Mouse (Mus musculus): ENCODE results near the gene Rita1. TPM values are rescaled to one million over a fixed set of nuclear protein-coding genes. Genes with fewer than 3 reads are reported as not detected.

Rita1 gene
- polyA plus RNA-seq, 1 experiment from 2014 or later, result 12.8 TPM

DNA sequence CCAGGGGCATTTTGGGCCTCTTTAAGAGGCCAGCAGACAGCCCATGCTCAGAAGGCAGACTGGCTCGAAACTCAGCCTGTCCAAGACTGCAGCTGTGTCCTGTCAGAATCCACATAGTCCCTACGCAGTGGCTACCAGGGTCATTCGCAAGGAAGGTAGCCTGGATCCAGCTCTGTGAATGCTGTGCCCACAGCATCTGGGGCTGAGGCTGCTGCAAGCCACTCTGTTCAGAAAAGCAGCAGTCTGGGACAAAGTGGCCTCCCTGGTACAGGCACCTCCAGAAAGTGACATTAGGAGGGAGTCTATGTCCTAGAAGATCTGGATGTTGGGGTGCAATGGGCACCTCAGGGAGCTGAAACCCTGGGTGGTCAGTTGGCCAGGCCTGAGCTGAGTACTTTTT is 42.6 kb downstream of the Rita1 start:
- no peak for ATAC-seq
- 76% methylated on average over 3 of the region's 3 CpGs for WGBS
- Histone ChIP-seq H3K9ac (ENCODE audit: low read depth, low read length) (peak overlapping the region; percentile 23; the same call in 1 of the 2 replicates), H3K9me3 (ENCODE audit: control insufficient read depth, low read length) (no peaks in the 10 kb centered on the region), H3K4me3 (ENCODE audit: low read length) (no peak overlapping the region), H3K4me1 (ENCODE audit: control insufficient read depth, insufficient read depth, low read length) (peaks cover 65% of the 10 kb centered on the region), H3K36me3 (ENCODE audit: control insufficient read depth, insufficient read depth, low read length) (no peaks in the 10 kb centered on the region), H3K4me2 (ENCODE audit: low read depth, low read length) (no peak overlapping the region), H3K27ac (ENCODE audit: low read length) (no peak overlapping the region), H3K27me3 (replicated peaks; ENCODE audit: control insufficient read depth, insufficient read depth, low read length) (no peaks in the 10 kb centered on the region)

GRCm38 (mm10) chr5:120568964-120569363 is 43.4 kb downstream of the Rita1 start:
- 67% methylated on average over 4 of the region's 4 CpGs for WGBS
- Histone ChIP-seq H3K4me1 (ENCODE audit: control insufficient read depth, insufficient read depth, low read length) (peaks cover 71% of the 10 kb centered on the region), H3K9me3 (ENCODE audit: control insufficient read depth, low read length) (no peaks in the 10 kb centered on the region), H3K27ac (ENCODE audit: low read length) (no peak overlapping the region), H3K36me3 (ENCODE audit: control insufficient read depth, insufficient read depth, low read length) (no peaks in the 10 kb centered on the region), H3K4me2 (ENCODE audit: low read depth, low read length) (no peak overlapping the region), H3K27me3 (replicated peaks; ENCODE audit: control insufficient read depth, insufficient read depth, low read length) (no peaks in the 10 kb centered on the region), H3K9ac (ENCODE audit: low read depth, low read length) (no peak overlapping the region), H3K4me3 (ENCODE audit: low read length) (no peak overlapping the region)
- ATAC-seq, result no peak

GRCm38 (mm10) chr5:120568336-120568768 is 44.0 kb downstream of the Rita1 start:
- H3K4me2 ChIP-seq (ENCODE audit: low read depth, low read length), result no peak overlapping the region
- WGBS, result 52% methylated on average over 9 of the region's 9 CpGs
- H3K9ac ChIP-seq (ENCODE audit: low read depth, low read length), result no peak overlapping the region
- no peak for ATAC-seq
- no peaks in the 10 kb centered on the region for H3K36me3 ChIP-seq (ENCODE audit: control insufficient read depth, insufficient read depth, low read length)
- H3K27me3 ChIP-seq (replicated peaks; ENCODE audit: control insufficient read depth, insufficient read depth, low read length), result no peaks in the 10 kb centered on the region
- H3K27ac ChIP-seq (ENCODE audit: low read length), result peak overlapping the region; percentile 82; the same call in 1 of the 2 replicates
- peaks cover 77% of the 10 kb centered on the region for H3K4me1 ChIP-seq (ENCODE audit: control insufficient read depth, insufficient read depth, low read length)
- H3K4me3 ChIP-seq (ENCODE audit: low read length), result no peak overlapping the region
- no peaks in the 10 kb centered on the region for H3K9me3 ChIP-seq (ENCODE audit: control insufficient read depth, low read length)

- 56% methylated on average over 14 of the region's 14 CpGs for WGBS
- no peaks in the 10 kb centered on the region for H3K27me3 ChIP-seq (replicated peaks; ENCODE audit: control insufficient read depth, insufficient read depth, low read length)
- ATAC-seq, result no peak
- peak overlapping the region; percentile 82 for H3K27ac ChIP-seq (ENCODE audit: low read length)
- H3K9ac ChIP-seq (ENCODE audit: low read depth, low read length), result peak overlapping the region; percentile 45; the same call in 1 of the 2 replicates
- H3K4me1 ChIP-seq (ENCODE audit: control insufficient read depth, insufficient read depth, low read length), result peaks cover 82% of the 10 kb centered on the region
- H3K9me3 ChIP-seq (ENCODE audit: control insufficient read depth, low read length), result no peaks in the 10 kb centered on the region
- H3K4me2 ChIP-seq (ENCODE audit: low read depth, low read length), result no peak overlapping the region
- H3K4me3 ChIP-seq (ENCODE audit: low read length), result no peak overlapping the region
- H3K36me3 ChIP-seq (ENCODE audit: control insufficient read depth, insufficient read depth, low read length), result no peaks in the 10 kb centered on the region
Measured at GRCm38 (mm10) chr5:120567761-120568211, 44.6 kb downstream of the Rita1 start.

- peak overlapping the region; percentile 82 for H3K27ac ChIP-seq (ENCODE audit: low read length)
- peak; percentile 25 for ATAC-seq
- H3K36me3 ChIP-seq (ENCODE audit: control insufficient read depth, insufficient read depth, low read length), result no peaks in the 10 kb centered on the region
- H3K4me1 ChIP-seq (ENCODE audit: control insufficient read depth, insufficient read depth, low read length), result peaks cover 85% of the 10 kb centered on the region
- H3K4me3 ChIP-seq (ENCODE audit: low read length), result no peak overlapping the region
- no peaks in the 10 kb centered on the region for H3K27me3 ChIP-seq (replicated peaks; ENCODE audit: control insufficient read depth, insufficient read depth, low read length)
- 40% methylated on average over 21 of the region's 21 CpGs for whole genome bisulfite sequencing
- no peak overlapping the region for H3K4me2 ChIP-seq (ENCODE audit: low read depth, low read length)
- peak overlapping the region; percentile 45; the same call in 1 of the 2 replicates for H3K9ac ChIP-seq (ENCODE audit: low read depth, low read length)
- no peaks in the 10 kb centered on the region for H3K9me3 ChIP-seq (ENCODE audit: control insufficient read depth, low read length)
Measured at GRCm38 (mm10) chr5:120567253-120567701, 45.1 kb downstream of the Rita1 start.

GRCm38 (mm10) chr5:120566681-120567252 is 45.6 kb downstream of the Rita1 start:
- no peaks in the 10 kb centered on the region for H3K9me3 ChIP-seq (ENCODE audit: control insufficient read depth, low read length)
- no peak overlapping the region for H3K9ac ChIP-seq (ENCODE audit: low read depth, low read length)
- peak overlapping the region; percentile 82 for H3K27ac ChIP-seq (ENCODE audit: low read length)
- H3K27me3 ChIP-seq (replicated peaks; ENCODE audit: control insufficient read depth, insufficient read depth, low read length), result no peaks in the 10 kb centered on the region
- no peaks in the 10 kb centered on the region for H3K36me3 ChIP-seq (ENCODE audit: control insufficient read depth, insufficient read depth, low read length)
- no peak for ATAC-seq
- no peak overlapping the region for H3K4me3 ChIP-seq (ENCODE audit: low read length)
- H3K4me1 ChIP-seq (ENCODE audit: control insufficient read depth, insufficient read depth, low read length), result peaks cover 87% of the 10 kb centered on the region
- 57% methylated on average over 9 of the region's 9 CpGs for WGBS
- H3K4me2 ChIP-seq (ENCODE audit: low read depth, low read length), result no peak overlapping the region

DNA sequence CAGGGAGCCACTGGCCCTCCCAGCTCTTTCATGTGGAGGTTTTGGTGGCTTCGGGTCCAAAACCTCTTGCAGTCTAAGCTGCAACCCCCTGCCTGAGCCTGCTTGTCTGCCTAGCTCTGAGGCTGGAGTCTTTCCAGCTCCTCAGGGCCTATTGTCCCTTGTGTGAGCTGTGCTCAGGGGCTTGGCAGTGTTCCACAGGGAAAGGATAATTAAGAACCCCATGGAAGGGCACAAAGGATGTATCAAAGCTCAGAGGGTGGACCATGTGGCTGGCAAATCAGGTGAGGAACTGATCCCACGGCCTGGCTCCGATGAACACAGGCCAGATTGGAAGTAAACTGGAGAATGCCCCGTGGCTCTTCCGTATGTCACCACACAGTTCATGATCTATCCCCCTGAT is 46.3 kb downstream of the Rita1 start:
- no peak overlapping the region for H3K4me3 ChIP-seq (ENCODE audit: low read length)
- WGBS, result 70% methylated on average over 5 of the region's 5 CpGs
- no peak overlapping the region for H3K4me2 ChIP-seq (ENCODE audit: low read depth, low read length)
- H3K9me3 ChIP-seq (ENCODE audit: control insufficient read depth, low read length), result no peaks in the 10 kb centered on the region
- no peaks in the 10 kb centered on the region for H3K36me3 ChIP-seq (ENCODE audit: control insufficient read depth, insufficient read depth, low read length)
- peaks cover 84% of the 10 kb centered on the region for H3K4me1 ChIP-seq (ENCODE audit: control insufficient read depth, insufficient read depth, low read length)
- H3K9ac ChIP-seq (ENCODE audit: low read depth, low read length), result peak overlapping the region; percentile 47; the same call in 1 of the 2 replicates
- no peak for ATAC-seq
- no peaks in the 10 kb centered on the region for H3K27me3 ChIP-seq (replicated peaks; ENCODE audit: control insufficient read depth, insufficient read depth, low read length)
- peak overlapping the region; percentile 30 for H3K27ac ChIP-seq (ENCODE audit: low read length)

DNA sequence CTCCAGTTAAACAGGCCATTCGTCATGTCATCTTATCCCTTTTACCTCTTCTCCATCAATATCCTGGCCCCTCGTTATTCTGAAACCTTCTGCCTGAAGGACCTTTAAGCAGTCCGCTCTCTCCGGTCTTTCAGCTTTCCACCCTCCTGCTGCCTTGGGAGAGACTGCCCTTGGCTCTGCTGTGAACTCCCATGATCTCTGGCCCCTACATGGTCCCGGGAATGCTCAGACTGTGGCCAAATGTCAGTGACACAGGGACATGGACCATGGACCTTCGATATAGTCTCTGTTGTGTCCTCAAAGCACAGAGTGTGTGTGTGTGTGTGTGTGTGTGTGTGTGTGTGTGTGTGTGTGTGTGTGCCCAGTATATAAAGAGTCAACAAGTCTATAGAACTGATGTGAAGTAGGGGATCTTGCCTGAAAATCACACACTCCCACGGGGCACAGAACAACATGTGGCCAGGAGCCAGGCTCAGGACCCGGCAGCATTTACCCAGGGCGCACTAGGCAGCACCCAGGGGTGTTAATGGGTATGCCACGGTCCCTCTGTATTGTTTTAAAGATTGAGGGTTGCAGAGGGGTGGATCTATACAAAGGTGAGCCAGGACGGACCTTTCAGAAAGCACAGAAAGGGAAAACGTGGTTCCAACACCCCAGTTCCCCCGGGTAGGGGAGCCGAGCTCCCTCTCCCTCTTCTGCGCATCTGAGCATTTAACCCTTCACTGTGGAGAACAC is 47.1 kb downstream of the Rita1 start:
- 45% methylated on average over 15 of the region's 15 CpGs for WGBS
- H3K27me3 ChIP-seq (replicated peaks; ENCODE audit: control insufficient read depth, insufficient read depth, low read length), result no peaks in the 10 kb centered on the region
- H3K4me2 ChIP-seq (ENCODE audit: low read depth, low read length), result no peak overlapping the region
- peaks cover 83% of the 10 kb centered on the region for H3K4me1 ChIP-seq (ENCODE audit: control insufficient read depth, insufficient read depth, low read length)
- H3K36me3 ChIP-seq (ENCODE audit: control insufficient read depth, insufficient read depth, low read length), result no peaks in the 10 kb centered on the region
- ATAC-seq, result no peak
- H3K9ac ChIP-seq (ENCODE audit: low read depth, low read length), result peak overlapping the region; percentile 47; the same call in 1 of the 2 replicates
- no peaks in the 10 kb centered on the region for H3K9me3 ChIP-seq (ENCODE audit: control insufficient read depth, low read length)
- H3K27ac ChIP-seq (ENCODE audit: low read length), result peak overlapping the region; percentile 66
- no peak overlapping the region for H3K4me3 ChIP-seq (ENCODE audit: low read length)

DNA sequence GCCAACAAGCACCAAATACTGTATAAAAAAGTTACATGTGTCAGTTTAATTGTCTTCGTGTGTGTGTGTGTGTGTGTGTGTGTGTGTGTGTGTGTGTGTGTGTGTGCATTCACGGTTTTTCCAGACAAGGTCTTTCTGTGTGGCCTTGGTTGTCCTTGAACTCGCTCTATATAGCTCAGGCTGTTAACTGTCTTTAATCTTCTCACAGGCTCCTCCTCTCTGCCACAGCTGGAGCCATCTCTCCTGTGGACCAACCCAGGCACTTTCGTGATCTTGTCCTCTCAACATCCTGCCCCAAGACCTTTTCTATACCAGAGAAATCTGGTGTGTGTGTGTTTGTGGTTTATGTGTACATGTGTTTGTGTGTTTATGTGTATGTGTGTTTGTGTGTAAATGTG is 48.5 kb downstream of the Rita1 start:
- no peaks in the 10 kb centered on the region for H3K36me3 ChIP-seq (ENCODE audit: control insufficient read depth, insufficient read depth, low read length)
- peaks cover 89% of the 10 kb centered on the region for H3K4me1 ChIP-seq (ENCODE audit: control insufficient read depth, insufficient read depth, low read length)
- no peak overlapping the region for H3K4me3 ChIP-seq (ENCODE audit: low read length)
- H3K4me2 ChIP-seq (ENCODE audit: low read depth, low read length), result 0 out of 2 replicates have a peak overlapping the region, but pooled peaks have one; percentile 27
- 22% methylated on average over 4 of the region's 4 CpGs for WGBS
- H3K9me3 ChIP-seq (ENCODE audit: control insufficient read depth, low read length), result no peaks in the 10 kb centered on the region
- H3K27ac ChIP-seq (ENCODE audit: low read length), result peak overlapping the region; percentile 89
- ATAC-seq, result no peak
- no peaks in the 10 kb centered on the region for H3K27me3 ChIP-seq (replicated peaks; ENCODE audit: control insufficient read depth, insufficient read depth, low read length)
- no peak overlapping the region for H3K9ac ChIP-seq (ENCODE audit: low read depth, low read length)

Measured in intestine, embryonic 16.5 days (tissue).